Mouse (Mus musculus): ENCODE measurements around the gene Epb41l4b. TPM values are rescaled to one million over a fixed set of nuclear protein-coding genes. Genes with fewer than 3 reads are reported as not detected.

The Epb41l4b gene
- polyA plus RNA-seq (2014; fragmentation: Nextera tagmentation; extraction: Ambion mirVana), result 3.8 and 4.2 TPM in 2 replicates

- Histone ChIP-seq H3K36me3 (replicated peaks; ENCODE audit: control insufficient read depth, insufficient read depth) (no peaks in the 10 kb centered on the region), H3K9me3 (ENCODE audit: control insufficient read depth, low read length) (no peaks in the 10 kb centered on the region), H3K27ac (peak within 1 kb of the TSS; percentile 71; the same call in 1 of the 2 replicates), H3K4me3 (replicated peaks; ENCODE audit: low read length) (peak within 1 kb of the TSS; percentile 66), H3K27me3 (ENCODE audit: control insufficient read depth, insufficient read depth, low read length) (peaks cover 17% of the 10 kb centered on the region; the same call in 1 of the 2 replicates), H3K4me1 (replicated peaks; ENCODE audit: control insufficient read depth, insufficient read depth, low read length) (peaks cover 24% of the 10 kb centered on the region), H3K4me2 (replicated peaks) (peak within 1 kb of the TSS; percentile 82), H3K9ac (peak within 1 kb of the TSS; percentile 81)
- peak; percentile 86 for DNase-seq (ENCODE audit: low spot score)
- WGBS, result under 1% methylated on average over 64 of the region's 142 CpGs
- peak; percentile 86 for ATAC-seq (ENCODE audit: low FRiP score)
These were observed at the start of gene Epb41l4b for GRCm38 (mm10) chr4:57143026-57143937. Gene Epb41l4b, minus strand, starts transcription at chr4:57143437.

GRCm38 (mm10) chr4:57191543-57192283, 48.5 kb upstream of the Epb41l4b start:
- Histone ChIP-seq H3K36me3 (replicated peaks; ENCODE audit: control insufficient read depth, insufficient read depth) (no peaks in the 10 kb centered on the region; the same call in none of the 2 replicates), H3K9me3 (ENCODE audit: control insufficient read depth, low read length) (no peaks in the 10 kb centered on the region), H3K9ac (no peak overlapping the region), H3K27me3 (ENCODE audit: control insufficient read depth, insufficient read depth, low read length) (no peaks in the 10 kb centered on the region), H3K4me1 (replicated peaks; ENCODE audit: control insufficient read depth, insufficient read depth, low read length) (no peaks in the 10 kb centered on the region), H3K27ac (no peak overlapping the region), H3K4me2 (replicated peaks) (no peak overlapping the region), H3K4me3 (replicated peaks; ENCODE audit: low read length) (no peak overlapping the region)
- DNase-seq (ENCODE audit: low spot score) (no peak), ATAC-seq (ENCODE audit: low FRiP score) (no peak)
- 79% methylated on average over 9 of the region's 9 CpGs for WGBS

- no peak overlapping the region for H3K4me2 ChIP-seq (replicated peaks)
- WGBS, result 89% methylated on average over 2 of the region's 2 CpGs
- no peaks in the 10 kb centered on the region for H3K36me3 ChIP-seq (replicated peaks; ENCODE audit: control insufficient read depth, insufficient read depth)
- DNase-seq (ENCODE audit: low spot score) (no peak), ATAC-seq (ENCODE audit: low FRiP score) (no peak)
- no peaks in the 10 kb centered on the region for H3K4me1 ChIP-seq (replicated peaks; ENCODE audit: control insufficient read depth, insufficient read depth, low read length)
- H3K4me3 ChIP-seq (replicated peaks; ENCODE audit: low read length), result no peak overlapping the region
- H3K27ac ChIP-seq, result no peak overlapping the region
- H3K9ac ChIP-seq, result no peak overlapping the region
- H3K9me3 ChIP-seq (ENCODE audit: control insufficient read depth, low read length), result no peaks in the 10 kb centered on the region
- no peaks in the 10 kb centered on the region for H3K27me3 ChIP-seq (ENCODE audit: control insufficient read depth, insufficient read depth, low read length)
These were observed 46.6 kb upstream of the Epb41l4b start for GRCm38 (mm10) chr4:57189881-57190280.

GRCm38 (mm10) chr4:57186035-57186434, 42.8 kb upstream of the Epb41l4b start:
- Histone ChIP-seq H3K9ac (no peak overlapping the region), H3K4me3 (replicated peaks; ENCODE audit: low read length) (no peak overlapping the region), H3K36me3 (replicated peaks; ENCODE audit: control insufficient read depth, insufficient read depth) (no peaks in the 10 kb centered on the region), H3K27me3 (ENCODE audit: control insufficient read depth, insufficient read depth, low read length) (no peaks in the 10 kb centered on the region), H3K9me3 (ENCODE audit: control insufficient read depth, low read length) (no peaks in the 10 kb centered on the region), H3K4me2 (replicated peaks) (no peak overlapping the region), H3K4me1 (replicated peaks; ENCODE audit: control insufficient read depth, insufficient read depth, low read length) (no peaks in the 10 kb centered on the region), H3K27ac (no peak overlapping the region)
- 20% methylated on average over 6 of the region's 6 CpGs for WGBS
- ATAC-seq (ENCODE audit: low FRiP score), result no peak
- no peak for DNase-seq (ENCODE audit: low spot score)

- H3K4me2 ChIP-seq (replicated peaks), result no peak overlapping the region
- no peak overlapping the region for H3K9ac ChIP-seq
- ATAC-seq (ENCODE audit: low FRiP score) (no peak), DNase-seq (ENCODE audit: low spot score) (no peak)
- no peak overlapping the region for H3K27ac ChIP-seq
- H3K36me3 ChIP-seq (replicated peaks; ENCODE audit: control insufficient read depth, insufficient read depth), result no peaks in the 10 kb centered on the region
- no peaks in the 10 kb centered on the region for H3K4me1 ChIP-seq (replicated peaks; ENCODE audit: control insufficient read depth, insufficient read depth, low read length)
- H3K4me3 ChIP-seq (replicated peaks; ENCODE audit: low read length), result no peak overlapping the region
- WGBS, result 86% methylated on average over 8 of the region's 8 CpGs
- no peaks in the 10 kb centered on the region for H3K9me3 ChIP-seq (ENCODE audit: control insufficient read depth, low read length)
- H3K27me3 ChIP-seq (ENCODE audit: control insufficient read depth, insufficient read depth, low read length), result no peaks in the 10 kb centered on the region
These were observed 42.2 kb upstream of the Epb41l4b start for GRCm38 (mm10) chr4:57185462-57185861.

- Histone ChIP-seq H3K9me3 (ENCODE audit: control insufficient read depth, low read length) (no peaks in the 10 kb centered on the region), H3K4me1 (replicated peaks; ENCODE audit: control insufficient read depth, insufficient read depth, low read length) (no peaks in the 10 kb centered on the region), H3K27ac (no peak overlapping the region), H3K36me3 (replicated peaks; ENCODE audit: control insufficient read depth, insufficient read depth) (no peaks in the 10 kb centered on the region), H3K9ac (no peak overlapping the region), H3K4me3 (replicated peaks; ENCODE audit: low read length) (no peak overlapping the region), H3K27me3 (ENCODE audit: control insufficient read depth, insufficient read depth, low read length) (no peaks in the 10 kb centered on the region), H3K4me2 (replicated peaks) (no peak overlapping the region)
- WGBS, result 77% methylated on average over 4 of the region's 4 CpGs
- ATAC-seq (ENCODE audit: low FRiP score) (no peak), DNase-seq (ENCODE audit: low spot score) (no peak)
These were observed 40.3 kb upstream of the Epb41l4b start for GRCm38 (mm10) chr4:57183493-57183892.

- Histone ChIP-seq H3K4me1 (replicated peaks; ENCODE audit: control insufficient read depth, insufficient read depth, low read length) (no peaks in the 10 kb centered on the region), H3K27ac (no peak overlapping the region), H3K27me3 (ENCODE audit: control insufficient read depth, insufficient read depth, low read length) (no peaks in the 10 kb centered on the region), H3K9ac (no peak overlapping the region), H3K4me3 (replicated peaks; ENCODE audit: low read length) (no peak overlapping the region), H3K36me3 (replicated peaks; ENCODE audit: control insufficient read depth, insufficient read depth) (no peaks in the 10 kb centered on the region), H3K9me3 (ENCODE audit: control insufficient read depth, low read length) (no peaks in the 10 kb centered on the region), H3K4me2 (replicated peaks) (no peak overlapping the region)
- DNase-seq (ENCODE audit: low spot score), result no peak
- 87% methylated on average over 1 of the region's 1 CpGs for WGBS
- ATAC-seq (ENCODE audit: low FRiP score), result no peak
These were observed 38.3 kb upstream of the Epb41l4b start for GRCm38 (mm10) chr4:57181538-57181937.

GRCm38 (mm10) chr4:57178881-57179280, 35.6 kb upstream of the Epb41l4b start:
- Histone ChIP-seq H3K9me3 (ENCODE audit: control insufficient read depth, low read length) (no peaks in the 10 kb centered on the region), H3K27me3 (ENCODE audit: control insufficient read depth, insufficient read depth, low read length) (no peaks in the 10 kb centered on the region), H3K4me1 (replicated peaks; ENCODE audit: control insufficient read depth, insufficient read depth, low read length) (no peaks in the 10 kb centered on the region), H3K4me3 (replicated peaks; ENCODE audit: low read length) (no peak overlapping the region), H3K4me2 (replicated peaks) (no peak overlapping the region), H3K9ac (no peak overlapping the region), H3K36me3 (replicated peaks; ENCODE audit: control insufficient read depth, insufficient read depth) (no peaks in the 10 kb centered on the region), H3K27ac (no peak overlapping the region)
- ATAC-seq (ENCODE audit: low FRiP score) (no peak), DNase-seq (ENCODE audit: low spot score) (no peak)
- WGBS, result 83% methylated on average over 4 of the region's 4 CpGs

- 62% methylated on average over 10 of the region's 10 CpGs for WGBS
- Histone ChIP-seq H3K4me3 (replicated peaks; ENCODE audit: low read length) (no peak overlapping the region), H3K4me1 (replicated peaks; ENCODE audit: control insufficient read depth, insufficient read depth, low read length) (no peaks in the 10 kb centered on the region), H3K9me3 (ENCODE audit: control insufficient read depth, low read length) (no peaks in the 10 kb centered on the region), H3K27ac (no peak overlapping the region), H3K4me2 (replicated peaks) (no peak overlapping the region), H3K27me3 (ENCODE audit: control insufficient read depth, insufficient read depth, low read length) (no peaks in the 10 kb centered on the region), H3K9ac (no peak overlapping the region), H3K36me3 (replicated peaks; ENCODE audit: control insufficient read depth, insufficient read depth) (no peaks in the 10 kb centered on the region)
- no peak for DNase-seq (ENCODE audit: low spot score)
- no peak for ATAC-seq (ENCODE audit: low FRiP score)
These were observed 32.1 kb upstream of the Epb41l4b start for GRCm38 (mm10) chr4:57175329-57175728.

Data from hindbrain, embryonic 14.5 days (tissue).